Mouse (Mus musculus): ENCODE measurements around the gene Med6.
A peak's percentile ranks its signal among the peaks of the same experiment; 100 is the strongest.

The Med6 gene

DNA sequence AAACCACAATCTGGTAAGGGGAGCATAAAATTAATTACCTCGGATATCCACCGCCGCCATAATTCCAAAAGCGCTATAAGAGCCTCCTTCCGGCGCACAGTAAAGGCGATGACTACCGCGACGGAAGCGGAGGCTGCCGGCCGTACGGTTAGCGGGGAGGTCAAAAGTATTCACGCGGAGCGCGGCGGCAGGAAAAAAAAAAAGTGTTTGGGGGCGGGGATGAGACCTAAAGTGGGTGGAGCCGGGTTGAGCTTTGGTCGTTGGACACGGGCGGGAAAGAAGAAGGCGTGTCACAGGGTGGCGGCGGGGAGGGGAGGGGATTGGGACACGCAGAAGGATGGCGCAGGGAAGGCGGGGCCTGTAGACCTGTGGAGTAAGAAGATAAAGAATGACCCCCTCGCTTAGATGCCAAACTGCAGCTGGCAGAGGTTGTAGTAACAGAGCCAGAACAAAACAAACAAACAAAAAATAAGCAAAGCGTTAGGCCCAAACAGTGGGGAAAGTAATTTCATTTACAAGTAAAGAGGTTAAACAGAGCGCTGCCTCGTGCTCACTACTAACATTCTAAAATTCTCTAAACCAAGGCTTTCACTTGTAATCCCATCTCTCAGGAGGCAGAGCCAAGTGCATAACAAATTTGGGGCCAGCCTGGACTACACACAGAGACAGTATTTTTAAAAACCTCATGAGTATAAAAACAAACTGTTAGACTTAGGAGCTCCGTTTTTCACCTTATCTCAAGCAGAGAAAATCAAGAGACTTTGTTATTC lies at the start of gene Med6:
TSS of gene Med6 (minus strand) at position 107 of the 770 bp plus-strand sequence.
- peak; percentile 97 for ATAC-seq (ENCODE audit: insufficient number of reproducible peaks, low FRiP score, low TSS enrichment)

DNA sequence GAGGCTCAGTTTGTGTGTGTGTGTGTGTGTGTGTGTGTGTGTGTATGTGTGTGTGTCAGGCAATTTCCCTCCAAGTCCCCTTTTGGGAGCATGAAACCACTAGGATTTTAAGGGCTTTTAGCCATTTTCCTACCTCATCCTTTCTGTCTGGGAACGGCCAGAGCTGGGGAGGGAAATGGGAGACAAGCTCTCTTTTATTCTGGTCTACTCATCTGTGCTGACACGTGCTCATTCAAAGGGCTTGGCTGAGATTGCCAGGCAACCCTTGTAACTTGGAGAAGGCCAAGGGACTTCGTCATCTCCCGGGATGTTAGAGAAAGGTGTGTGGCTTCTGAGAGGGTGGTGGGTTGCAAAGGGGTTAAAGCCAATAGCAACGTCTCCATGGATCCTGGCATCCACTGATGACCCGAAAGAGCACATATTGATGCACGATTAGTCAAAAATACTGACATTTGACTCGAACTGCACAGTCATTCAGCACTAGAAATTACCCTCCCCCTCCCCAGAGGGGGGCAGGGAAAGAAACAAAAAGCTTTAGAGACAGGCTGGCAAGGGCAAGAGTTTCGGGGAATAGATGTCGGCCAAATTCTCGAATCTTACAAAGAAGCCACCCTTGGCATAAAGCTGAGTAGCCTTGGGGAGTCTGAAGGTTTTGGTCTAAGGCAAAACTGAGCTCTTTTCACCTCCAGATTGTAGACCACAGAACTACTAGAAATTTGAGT lies 47.7 kb upstream of the Med6 start:
- ATAC-seq (ENCODE audit: insufficient number of reproducible peaks, low FRiP score, low TSS enrichment), result no peak

DNA sequence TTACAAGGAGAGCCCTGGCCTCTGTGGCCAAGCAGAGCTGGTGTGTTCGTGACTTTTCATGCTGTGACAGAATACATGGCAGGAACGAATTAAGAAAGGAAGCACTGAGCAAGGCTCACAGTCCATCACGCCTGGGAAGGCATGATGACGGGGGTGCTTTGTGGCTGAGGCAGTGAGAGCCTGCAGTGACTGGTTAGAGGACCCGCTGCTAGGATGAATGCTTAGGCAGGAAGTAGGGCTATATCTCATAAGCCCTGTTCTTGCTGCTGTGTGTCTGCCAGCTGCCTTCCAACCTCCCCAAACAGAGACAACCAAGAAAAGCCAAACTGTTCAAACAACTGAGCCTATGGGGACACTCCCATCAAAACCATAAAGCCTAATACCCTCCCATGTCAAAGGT lies 45.8 kb upstream of the Med6 start:
- ATAC-seq (ENCODE audit: insufficient number of reproducible peaks, low FRiP score, low TSS enrichment), result no peak

DNA sequence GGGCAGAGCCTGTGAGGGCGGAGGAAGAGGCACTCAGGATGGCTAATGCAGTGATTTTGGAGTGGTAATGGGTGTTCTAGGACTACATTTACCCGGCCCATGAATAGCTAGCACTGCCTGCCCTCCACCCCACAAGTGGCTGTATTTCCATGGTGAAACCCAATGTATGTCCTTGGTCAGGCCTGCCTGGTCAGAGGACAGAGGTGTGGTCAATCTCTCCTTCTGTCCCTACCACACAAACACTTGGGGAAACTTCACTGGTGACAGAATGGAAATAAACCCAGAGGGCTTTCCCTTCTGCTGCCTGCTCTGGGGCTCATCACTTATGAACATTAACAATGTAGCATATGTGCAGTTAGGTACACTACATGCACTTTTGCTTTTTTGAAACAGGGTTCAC lies 38.4 kb upstream of the Med6 start:
- no peak for ATAC-seq (ENCODE audit: insufficient number of reproducible peaks, low FRiP score, low TSS enrichment)

DNA sequence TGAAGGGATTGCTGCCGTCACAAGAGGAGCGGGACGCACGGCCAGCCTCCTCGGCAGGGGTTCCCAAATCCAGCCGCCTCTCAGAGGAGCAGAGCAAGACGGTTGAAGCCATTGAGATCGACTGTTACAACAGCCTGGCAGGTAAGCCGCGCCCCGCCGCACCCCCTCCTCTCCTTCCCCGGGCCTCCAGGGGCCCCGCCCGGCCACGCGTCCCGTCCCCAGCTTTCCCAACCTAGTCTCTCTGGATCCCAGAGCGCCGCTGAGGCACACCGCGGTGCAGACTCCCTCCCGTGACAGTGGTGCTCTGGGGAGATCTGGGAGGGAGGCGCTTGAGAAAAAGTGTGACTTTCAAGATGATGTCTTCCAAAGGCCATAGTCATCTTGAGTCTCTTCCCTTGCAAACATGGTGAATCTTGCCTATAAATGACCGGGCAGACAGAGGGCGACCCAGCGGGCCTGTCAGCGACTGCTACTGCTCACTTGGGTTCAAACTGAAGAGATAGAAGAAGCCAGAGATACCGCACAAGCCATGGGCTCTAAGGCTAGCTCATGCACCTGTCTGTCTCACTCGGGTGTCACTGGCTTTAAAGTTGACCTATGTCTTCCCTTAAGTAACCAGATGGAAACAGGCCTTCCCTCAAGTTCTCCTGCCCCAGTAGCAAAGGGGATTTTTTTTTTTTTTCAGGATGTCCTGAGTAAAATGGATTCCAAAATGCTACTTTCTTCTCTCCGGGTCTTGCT lies 37.0 kb upstream of the Med6 start:
- 0 out of 2 replicates have a peak, but pooled peaks have one; percentile 24 for ATAC-seq (ENCODE audit: insufficient number of reproducible peaks, low FRiP score, low TSS enrichment)

DNA sequence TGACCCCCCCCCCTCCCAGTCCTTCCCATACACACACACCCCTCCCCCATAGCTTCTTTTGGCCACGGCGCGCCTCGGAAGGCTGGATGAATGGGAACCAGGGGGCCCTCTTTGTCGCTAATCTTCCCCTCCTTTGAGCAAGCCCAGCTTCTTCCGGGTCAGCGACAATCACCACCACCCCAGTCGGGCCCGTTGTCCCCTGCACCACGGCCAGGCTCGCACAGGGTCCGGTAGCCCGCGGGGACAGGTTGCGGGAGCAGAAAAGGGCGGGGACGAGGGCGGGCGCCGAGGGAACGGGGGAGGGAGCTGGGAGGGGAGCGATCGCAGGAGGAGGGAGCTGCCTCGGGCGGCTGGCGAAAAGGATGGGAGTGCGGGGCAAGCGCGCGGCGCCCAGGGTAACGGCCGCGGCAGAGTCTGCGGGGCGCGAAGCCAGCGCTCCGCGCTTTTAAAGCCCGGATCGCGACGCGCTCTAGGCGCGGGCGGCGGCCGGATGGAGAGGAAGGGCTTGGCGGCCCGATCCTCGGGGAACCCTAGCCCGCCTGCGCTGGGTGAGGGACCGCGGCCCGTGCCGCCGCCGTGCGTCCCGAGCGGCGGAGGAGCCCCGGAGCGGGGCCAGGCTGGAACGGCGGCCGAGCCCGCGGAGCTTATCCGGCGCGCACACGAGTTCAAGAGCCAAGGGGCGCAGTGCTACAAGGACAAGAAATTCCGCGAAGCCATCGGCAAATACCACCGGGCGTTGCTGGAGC lies 36.3 kb upstream of the Med6 start, which contains the start of gene Ttc9:
TSS of gene Ttc9 (plus strand) at position 335 of the 746 bp plus-strand sequence.
- peak; percentile 80 for ATAC-seq (ENCODE audit: insufficient number of reproducible peaks, low FRiP score, low TSS enrichment)

DNA sequence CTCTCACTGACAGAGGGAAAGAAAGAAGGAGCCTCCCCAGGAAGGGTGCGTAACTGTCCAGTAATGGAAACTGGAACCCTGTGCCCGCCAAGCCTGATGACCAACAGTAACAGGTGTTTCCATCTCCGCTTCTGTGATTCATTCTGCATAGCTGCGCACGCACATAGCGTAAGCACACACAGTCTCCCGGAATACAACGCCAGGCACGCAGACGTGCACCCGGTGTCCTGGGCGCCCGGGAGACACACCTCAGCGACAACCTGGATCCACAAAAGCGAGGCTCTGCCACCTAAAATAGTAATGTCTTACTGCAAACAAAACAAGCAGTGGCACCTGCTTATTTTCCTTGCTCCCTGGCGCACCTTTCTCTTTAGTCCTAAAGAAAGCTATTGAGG lies 35.7 kb upstream of the Med6 start:
- peak; percentile 59; the same call in 1 of the 2 replicates for ATAC-seq (ENCODE audit: insufficient number of reproducible peaks, low FRiP score, low TSS enrichment)

DNA sequence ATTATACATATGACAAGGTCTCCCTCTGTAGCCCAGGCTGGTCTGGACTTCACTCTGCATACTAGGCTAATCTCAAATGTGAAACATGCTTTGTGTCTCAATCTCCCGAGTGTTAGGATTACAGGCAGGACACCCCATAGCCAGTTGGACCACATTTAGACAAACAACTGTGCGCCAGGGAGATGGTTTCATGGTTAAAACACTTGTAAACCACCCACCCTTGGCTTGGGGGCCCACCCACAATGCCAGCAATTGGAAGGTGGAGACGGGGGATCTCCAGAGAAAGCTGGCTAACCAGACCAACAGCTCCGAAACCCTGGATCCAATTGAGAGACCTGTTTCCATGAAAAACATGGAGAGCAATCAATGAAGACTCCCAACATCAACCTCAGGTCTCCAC lies 33.3 kb upstream of the Med6 start:
- ATAC-seq (ENCODE audit: insufficient number of reproducible peaks, low FRiP score, low TSS enrichment), result no peak

DNA sequence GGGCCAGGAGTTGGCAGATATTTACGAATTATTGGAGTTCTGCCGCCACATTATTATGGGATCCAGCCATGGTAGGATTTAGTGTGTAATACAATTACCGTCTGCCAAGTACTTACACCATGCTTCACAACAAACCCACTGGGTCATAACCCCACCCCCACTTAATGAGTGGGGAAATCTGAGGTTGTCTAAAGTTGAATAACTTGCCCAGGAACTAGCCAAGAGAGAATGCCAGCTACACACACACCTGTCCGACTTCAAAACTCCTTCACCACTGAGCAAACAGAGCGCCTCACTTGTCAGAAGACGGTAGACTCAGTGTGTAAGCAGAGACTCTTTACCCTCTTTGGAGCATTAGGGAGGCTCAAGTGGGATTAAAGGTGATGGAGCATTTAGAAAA lies 32.6 kb upstream of the Med6 start:
- ATAC-seq (ENCODE audit: insufficient number of reproducible peaks, low FRiP score, low TSS enrichment), result no peak

DNA sequence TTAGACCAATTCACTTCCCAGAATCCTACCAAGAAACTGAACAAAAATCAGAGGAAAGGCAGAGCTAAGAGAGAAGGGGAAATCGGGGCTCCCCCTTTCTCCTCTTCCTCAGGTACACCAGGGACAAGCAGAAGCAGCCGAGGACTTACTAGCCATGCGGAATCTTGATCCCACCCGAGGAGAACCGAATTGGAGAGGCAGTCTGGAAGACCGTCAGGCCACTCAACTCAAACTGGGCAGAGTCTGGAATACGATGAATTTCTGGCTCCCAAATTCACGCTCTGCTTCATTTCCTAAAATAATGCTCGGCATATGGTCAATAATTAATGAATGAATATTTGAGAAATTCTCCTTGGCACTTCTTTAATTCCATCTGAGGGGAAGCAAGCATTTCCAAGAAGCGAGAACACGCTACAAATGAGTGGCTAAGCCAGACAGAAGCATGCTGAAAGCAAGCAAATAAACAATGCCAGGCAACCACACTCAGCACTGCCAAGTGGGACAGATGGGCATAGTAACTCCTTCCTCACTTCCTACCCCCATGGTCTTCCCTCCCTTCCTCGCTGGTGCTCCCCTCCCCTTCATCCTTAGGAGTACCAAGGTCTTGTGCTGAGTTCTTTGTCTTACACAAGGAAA lies 31.5 kb upstream of the Med6 start:
- ATAC-seq (ENCODE audit: insufficient number of reproducible peaks, low FRiP score, low TSS enrichment), result no peak

DNA sequence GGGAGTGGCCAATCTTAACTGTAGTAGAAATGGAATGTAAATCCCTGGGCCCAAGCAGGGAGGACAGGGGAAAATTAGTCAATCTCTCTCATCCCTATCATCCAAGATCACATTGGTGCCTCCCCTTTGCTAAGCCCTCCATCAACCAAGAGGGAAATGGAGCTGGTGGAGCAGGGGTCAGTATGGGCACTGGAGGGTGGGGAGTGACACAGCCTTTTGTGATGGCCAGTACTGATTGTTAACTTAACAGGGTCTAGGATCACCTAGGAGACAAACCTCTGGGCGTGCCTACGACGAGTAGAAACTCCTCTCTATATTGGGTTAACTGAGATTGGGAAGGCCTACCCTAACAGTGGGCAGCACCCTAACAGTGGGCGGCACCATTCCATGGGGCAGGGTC lies 28.6 kb upstream of the Med6 start:
- ATAC-seq (ENCODE audit: insufficient number of reproducible peaks, low FRiP score, low TSS enrichment), result no peak

DNA sequence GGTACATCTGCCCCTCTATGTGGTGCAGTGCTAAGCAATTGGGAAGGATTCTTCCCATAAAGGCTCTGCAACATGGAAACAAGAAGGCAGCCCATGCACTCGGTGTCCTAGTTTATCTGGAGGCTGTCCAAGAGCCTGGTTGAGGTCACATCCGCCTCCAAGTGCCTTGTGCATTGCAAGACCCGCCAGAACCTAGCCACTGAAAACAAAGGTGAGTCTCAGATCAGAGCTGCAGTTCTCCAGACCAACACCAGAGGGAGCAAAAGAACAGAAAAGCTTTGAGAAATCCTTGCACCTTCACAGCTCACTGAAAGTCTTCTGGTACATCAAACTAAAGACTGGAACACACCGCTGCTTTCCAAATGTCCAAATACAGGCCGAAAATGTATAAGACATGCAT lies 24.5 kb upstream of the Med6 start:
- ATAC-seq (ENCODE audit: insufficient number of reproducible peaks, low FRiP score, low TSS enrichment), result peak; percentile 52; the same call in 1 of the 2 replicates

DNA sequence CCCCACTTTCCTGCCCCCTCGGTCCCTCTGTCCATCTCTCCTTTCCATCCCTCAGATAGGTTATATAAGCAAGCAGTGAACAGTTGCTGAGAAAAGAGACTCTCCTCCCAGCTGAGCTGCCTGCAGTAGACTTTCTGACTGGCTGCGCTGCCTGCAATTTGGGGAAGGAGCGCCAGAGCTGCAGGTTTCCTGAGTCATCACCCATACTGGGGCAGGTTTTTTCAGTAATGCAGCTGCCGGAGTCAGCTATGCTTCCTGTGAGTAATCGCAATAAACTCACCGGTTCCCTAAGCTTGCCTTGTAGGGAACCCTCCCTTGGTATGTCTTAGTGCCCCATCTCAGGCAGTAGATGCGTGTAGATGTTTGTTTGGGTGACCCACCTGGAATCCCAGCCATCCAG lies 22.2 kb upstream of the Med6 start:
- no peak for ATAC-seq (ENCODE audit: insufficient number of reproducible peaks, low FRiP score, low TSS enrichment)

DNA sequence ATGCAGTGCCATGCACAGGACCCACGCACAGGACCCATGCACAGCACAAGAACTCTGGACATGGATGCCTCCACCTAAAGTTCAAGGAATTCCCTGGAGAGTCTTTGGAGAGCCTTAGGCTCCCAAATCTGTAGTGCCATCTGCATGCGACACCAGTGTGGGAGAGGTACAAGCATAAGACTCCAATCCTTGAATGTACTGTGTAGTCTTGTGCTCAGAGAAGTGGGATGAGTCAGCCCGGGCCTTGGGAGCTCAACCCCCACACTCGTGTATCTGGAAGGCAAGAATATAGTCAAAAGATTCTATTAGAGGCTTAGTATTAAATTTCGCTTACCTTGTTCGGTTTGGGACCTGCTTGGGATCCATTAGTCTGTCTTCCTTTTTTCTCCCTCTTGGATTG lies 21.0 kb upstream of the Med6 start:
- no peak for ATAC-seq (ENCODE audit: insufficient number of reproducible peaks, low FRiP score, low TSS enrichment)

DNA sequence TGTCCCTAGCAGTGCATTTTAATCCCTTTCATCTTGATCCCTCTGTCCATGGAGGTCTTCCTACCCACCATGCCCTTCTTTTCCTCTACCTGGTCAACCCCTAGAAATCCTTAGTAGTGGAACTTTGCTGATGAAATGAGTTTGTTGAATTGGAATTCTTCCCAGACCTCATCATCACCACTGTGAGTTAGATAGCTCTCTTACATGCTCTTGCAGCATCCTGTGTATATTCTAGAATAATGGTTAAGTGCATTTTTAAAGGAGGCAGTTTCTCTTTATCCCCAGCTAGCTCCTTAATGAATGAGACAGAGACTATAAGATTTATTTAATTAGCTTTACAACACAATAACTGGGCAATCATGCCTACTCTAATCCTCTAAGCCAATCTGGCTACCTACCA lies 14.6 kb upstream of the Med6 start:
- no peak for ATAC-seq (ENCODE audit: insufficient number of reproducible peaks, low FRiP score, low TSS enrichment)

DNA sequence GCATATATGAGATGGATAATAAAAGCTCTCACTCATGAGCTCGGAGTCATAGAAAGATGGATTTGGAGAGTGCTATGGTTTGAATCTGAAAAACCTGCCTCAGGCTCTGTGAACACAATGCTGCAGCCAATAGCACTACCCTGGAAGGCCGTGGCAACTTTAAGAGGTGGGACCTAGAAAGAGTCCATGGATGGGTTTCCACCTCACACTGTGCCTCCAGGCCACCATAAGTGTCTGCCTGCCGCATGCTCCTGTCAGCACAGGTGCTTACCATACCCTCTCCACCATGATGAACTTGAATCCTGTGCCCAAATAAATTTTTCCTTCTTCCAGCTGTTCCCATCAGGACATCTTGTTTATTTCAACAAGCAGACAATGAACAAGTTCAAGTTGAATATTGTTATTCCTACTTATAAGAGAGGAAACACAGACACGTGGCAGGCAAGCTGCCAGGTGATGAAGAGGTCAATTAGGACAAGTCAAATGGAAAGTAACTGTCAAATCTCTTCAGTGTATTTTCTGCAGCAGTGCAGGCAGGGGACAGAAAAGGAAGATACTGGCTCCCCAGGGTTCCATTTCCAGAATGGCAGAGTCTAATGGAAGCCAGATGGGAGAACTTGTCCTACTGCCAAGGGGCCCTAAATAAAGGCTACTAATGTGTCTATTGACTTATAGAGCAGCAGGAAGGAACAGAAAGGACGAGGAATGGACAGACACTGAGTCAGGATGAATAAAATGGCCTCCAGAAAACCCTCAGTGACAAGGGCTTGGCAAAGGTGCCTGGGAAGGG lies 10.4 kb upstream of the Med6 start:
- no peak for ATAC-seq (ENCODE audit: insufficient number of reproducible peaks, low FRiP score, low TSS enrichment)

DNA sequence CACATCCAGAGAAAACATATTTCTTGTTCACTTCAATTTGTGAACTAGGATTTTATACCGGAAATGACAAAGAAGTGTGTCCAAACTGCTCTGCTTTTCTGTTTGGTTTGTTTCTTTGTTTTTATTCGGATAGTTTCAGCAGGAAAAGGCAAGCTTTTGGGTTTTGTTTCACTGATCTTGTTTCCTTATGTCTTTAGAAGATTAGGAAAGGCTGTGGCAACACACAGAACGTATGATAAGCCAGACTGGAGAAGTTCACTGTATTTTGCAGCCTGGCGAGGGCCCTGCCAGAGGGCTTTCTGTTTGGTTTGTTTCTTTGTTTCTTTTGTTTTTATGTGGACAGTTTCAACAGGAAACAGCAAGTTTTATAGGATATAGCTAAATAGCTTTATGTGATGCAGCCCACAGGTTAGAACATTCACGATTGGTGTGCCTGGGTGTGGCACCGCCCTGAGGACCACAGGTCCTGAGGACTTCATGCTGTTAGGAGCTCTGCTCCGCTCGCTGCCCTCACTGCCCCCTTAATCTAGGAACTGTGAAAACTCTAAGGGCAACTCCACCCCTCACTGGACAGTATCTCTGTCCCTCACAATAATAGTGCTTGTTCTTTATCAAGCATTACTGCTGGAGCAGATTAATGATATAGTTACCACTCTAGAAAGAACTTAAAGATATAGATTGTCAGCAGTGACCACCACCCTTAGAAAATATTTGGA lies 1.9 kb upstream of the Med6 start:
- no peak for ATAC-seq (ENCODE audit: insufficient number of reproducible peaks, low FRiP score, low TSS enrichment)

DNA sequence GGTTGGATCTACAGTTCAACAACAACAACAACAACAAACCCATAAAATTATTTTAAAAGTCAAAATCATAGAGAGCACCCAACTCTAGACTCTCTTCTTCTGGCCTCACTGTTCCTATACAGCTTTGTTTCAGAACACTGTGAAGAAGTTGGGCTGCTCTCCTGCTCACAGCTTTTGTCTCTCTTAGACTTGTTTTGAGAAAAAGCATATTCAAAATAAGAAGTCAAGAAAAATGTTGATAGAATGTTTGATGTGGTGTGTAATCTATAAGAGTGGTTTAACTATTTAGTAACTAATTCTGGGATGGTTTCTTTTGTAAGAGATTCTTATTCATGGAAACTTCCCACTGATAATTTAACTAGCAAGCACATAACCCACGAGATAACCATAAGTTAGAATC lies 26.4 kb downstream of the Med6 start, which contains the start of gene Adam21:
TSS of gene Adam21 (minus strand) at position 101 of the 400 bp plus-strand sequence.
- no peak for ATAC-seq (ENCODE audit: insufficient number of reproducible peaks, low FRiP score, low TSS enrichment)
